Mouse (Mus musculus): Measurements from ENCODE around the gene Bcorl1. TPM values are rescaled to one million over a fixed set of nuclear protein-coding genes. Genes with fewer than 3 reads are reported as not detected.

The Bcorl1 gene
- polyA plus RNA-seq, 1 experiment: 27.3 TPM

- no peak for TF ChIP-seq POLR2A (IDR thresholded peaks at IDR 0.05; ENCODE audit: borderline replicate concordance, control insufficient read depth, low read depth, low read length)
- TF ChIP-seq CTCF (IDR thresholded peaks at IDR 0.05; ENCODE audit: control insufficient read depth, insufficient read depth, low read length): no peak
- H3K4me3 ChIP-seq (replicated peaks; ENCODE audit: control insufficient read depth, low read depth, low read length): no peak overlapping the region
- 12% methylated on average over 34 of the region's 35 CpGs for WGBS
- no peak overlapping the region for H3K27ac ChIP-seq (ENCODE audit: control insufficient read depth, insufficient read depth, low read depth, low read length, poor library complexity)
- H3K4me1 ChIP-seq (ENCODE audit: control insufficient read depth, insufficient read depth, low read length): no peaks in the 10 kb centered on the region
Measured at GRCm38 (mm10) chrX:48340441-48341049, 613 bp upstream of the Bcorl1 start.

DNA sequence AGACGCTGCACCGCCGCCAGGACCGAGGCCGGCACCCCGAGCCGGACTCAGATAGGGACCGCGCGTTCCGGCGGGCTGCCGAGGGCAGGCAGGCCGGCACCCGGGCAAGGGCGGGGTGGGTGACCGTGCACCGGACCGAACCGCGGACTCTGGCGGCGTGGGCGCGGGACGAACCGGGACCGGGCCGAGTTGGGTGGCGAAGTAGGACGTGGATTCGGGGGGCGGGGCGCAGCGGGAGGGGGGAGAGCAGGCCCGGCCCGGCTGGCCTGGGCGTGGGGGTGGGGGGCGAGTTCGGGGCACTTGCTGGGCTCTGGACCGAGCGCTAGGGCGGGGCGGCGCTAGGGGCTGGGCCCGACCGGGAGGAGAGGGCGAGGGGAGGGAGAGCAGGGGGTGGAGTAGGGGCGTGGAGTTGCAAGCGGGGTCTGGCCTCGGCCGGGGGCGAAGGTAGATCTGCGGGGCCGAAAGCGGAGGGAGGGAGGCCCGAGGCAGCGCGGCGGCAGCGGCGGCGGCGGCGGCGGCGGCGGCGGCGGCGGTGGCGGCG is 533 bp downstream of the Bcorl1 start:
- no peak for TF ChIP-seq POLR2A (IDR thresholded peaks at IDR 0.05; ENCODE audit: borderline replicate concordance, control insufficient read depth, low read depth, low read length)
- TF ChIP-seq CTCF (IDR thresholded peaks at IDR 0.05; ENCODE audit: control insufficient read depth, insufficient read depth, low read length): no peak
- Histone ChIP-seq H3K4me1 (ENCODE audit: control insufficient read depth, insufficient read depth, low read length) (no peaks in the 10 kb centered on the region), H3K4me3 (replicated peaks; ENCODE audit: control insufficient read depth, low read depth, low read length) (peak overlapping the region; percentile 81), H3K27ac (ENCODE audit: control insufficient read depth, insufficient read depth, low read depth, low read length, poor library complexity) (peak overlapping the region; percentile 58; the same call in 1 of the 2 replicates)
- 14% methylated on average over 53 of the region's 73 CpGs for WGBS

DNA sequence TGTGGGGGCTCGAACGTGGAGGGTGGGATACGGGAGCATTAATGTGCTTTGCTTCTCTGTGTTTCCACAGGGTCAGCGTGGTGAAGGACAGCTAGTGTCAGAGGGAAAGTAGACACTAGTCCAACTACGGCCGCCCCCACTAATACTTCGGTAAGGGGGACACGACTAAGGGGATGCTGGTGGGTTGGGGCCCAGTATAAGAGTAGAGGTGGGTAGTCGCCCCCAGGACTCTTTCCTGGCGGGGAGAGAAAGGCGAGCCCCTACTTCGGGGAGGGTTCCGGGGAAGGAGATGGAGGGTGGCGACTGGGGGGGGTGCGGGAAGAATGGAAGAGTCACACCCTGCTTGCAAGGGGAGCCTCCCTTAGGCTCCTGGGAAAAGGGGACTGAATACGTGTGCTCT is 1.6 kb downstream of the Bcorl1 start:
- 17% methylated on average over 16 of the region's 16 CpGs for WGBS
- no peak overlapping the region for H3K27ac ChIP-seq (ENCODE audit: control insufficient read depth, insufficient read depth, low read depth, low read length, poor library complexity)
- H3K4me3 ChIP-seq (replicated peaks; ENCODE audit: control insufficient read depth, low read depth, low read length): peak overlapping the region; percentile 84
- TF ChIP-seq CTCF (IDR thresholded peaks at IDR 0.05; ENCODE audit: control insufficient read depth, insufficient read depth, low read length) (no peak), POLR2A (IDR thresholded peaks at IDR 0.05; ENCODE audit: borderline replicate concordance, control insufficient read depth, low read depth, low read length) (no peak)
- no peaks in the 10 kb centered on the region for H3K4me1 ChIP-seq (ENCODE audit: control insufficient read depth, insufficient read depth, low read length)

- Histone ChIP-seq H3K4me3 (replicated peaks; ENCODE audit: control insufficient read depth, low read depth, low read length) (peak overlapping the region; percentile 84), H3K4me1 (ENCODE audit: control insufficient read depth, insufficient read depth, low read length) (no peaks in the 10 kb centered on the region), H3K27ac (ENCODE audit: control insufficient read depth, insufficient read depth, low read depth, low read length, poor library complexity) (peak overlapping the region; percentile 81)
- WGBS: 11% methylated on average over 31 of the region's 36 CpGs
- TF ChIP-seq POLR2A (IDR thresholded peaks at IDR 0.05; ENCODE audit: borderline replicate concordance, control insufficient read depth, low read depth, low read length) (peak; percentile 91), CTCF (IDR thresholded peaks at IDR 0.05; ENCODE audit: control insufficient read depth, insufficient read depth, low read length) (no peak)
Measured at GRCm38 (mm10) chrX:48343461-48343952, 2.3 kb downstream of the Bcorl1 start.

GRCm38 (mm10) chrX:48343966-48344642 is 2.9 kb downstream of the Bcorl1 start:
- TF ChIP-seq CTCF (IDR thresholded peaks at IDR 0.05; ENCODE audit: control insufficient read depth, insufficient read depth, low read length) (no peak), POLR2A (IDR thresholded peaks at IDR 0.05; ENCODE audit: borderline replicate concordance, control insufficient read depth, low read depth, low read length) (no peak)
- Histone ChIP-seq H3K4me1 (ENCODE audit: control insufficient read depth, insufficient read depth, low read length) (no peaks in the 10 kb centered on the region), H3K27ac (ENCODE audit: control insufficient read depth, insufficient read depth, low read depth, low read length, poor library complexity) (peak overlapping the region; percentile 81), H3K4me3 (replicated peaks; ENCODE audit: control insufficient read depth, low read depth, low read length) (peak overlapping the region; percentile 84)
- WGBS: 7% methylated on average over 30 of the region's 30 CpGs

DNA sequence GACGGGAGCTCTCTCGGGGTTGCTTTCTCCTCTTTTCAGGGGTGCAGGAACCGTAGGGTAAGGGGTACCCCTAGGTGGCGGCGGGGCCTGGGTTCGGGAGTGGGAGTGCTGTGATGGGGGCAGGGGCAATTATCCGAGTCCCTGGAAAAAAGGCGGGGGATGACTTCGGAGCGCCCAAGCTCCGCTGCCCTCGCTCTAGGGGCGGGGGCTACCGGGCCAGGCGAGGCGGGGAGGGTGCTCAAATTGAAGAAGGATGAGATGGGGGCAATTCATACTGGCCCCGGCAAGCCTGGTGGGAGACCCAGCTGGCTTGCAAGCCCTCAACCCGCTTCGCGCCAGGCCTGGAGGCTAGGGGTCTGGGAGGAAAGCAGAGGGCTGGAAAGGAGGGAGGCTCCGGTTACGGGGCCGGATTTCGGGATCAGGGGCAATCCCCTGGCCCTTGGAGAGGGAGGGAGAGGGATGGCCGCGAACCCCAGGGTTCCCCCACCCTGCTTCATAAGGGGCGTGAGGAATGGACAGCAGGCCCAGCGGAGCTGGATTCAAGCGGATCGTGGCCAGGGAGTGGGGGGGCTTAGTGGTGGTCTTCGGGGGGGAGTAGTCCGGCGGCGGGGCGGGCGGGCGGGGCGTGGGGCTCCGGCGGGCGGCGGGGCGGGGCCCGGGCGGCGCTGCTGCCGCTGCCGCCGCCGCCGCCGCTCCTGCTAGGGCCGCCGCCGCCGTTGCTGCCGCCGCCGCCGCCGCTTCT is 3.7 kb downstream of the Bcorl1 start:
- Histone ChIP-seq H3K4me1 (ENCODE audit: control insufficient read depth, insufficient read depth, low read length) (no peaks in the 10 kb centered on the region), H3K27ac (ENCODE audit: control insufficient read depth, insufficient read depth, low read depth, low read length, poor library complexity) (peak overlapping the region; percentile 9; the same call in 1 of the 2 replicates), H3K4me3 (replicated peaks; ENCODE audit: control insufficient read depth, low read depth, low read length) (peak overlapping the region; percentile 84)
- 7% methylated on average over 52 of the region's 61 CpGs for WGBS
- TF ChIP-seq POLR2A (IDR thresholded peaks at IDR 0.05; ENCODE audit: borderline replicate concordance, control insufficient read depth, low read depth, low read length): no peak
- no peak for TF ChIP-seq CTCF (IDR thresholded peaks at IDR 0.05; ENCODE audit: control insufficient read depth, insufficient read depth, low read length)

GRCm38 (mm10) chrX:48345385-48345932 is 4.3 kb downstream of the Bcorl1 start:
- no peak overlapping the region for H3K27ac ChIP-seq (ENCODE audit: control insufficient read depth, insufficient read depth, low read depth, low read length, poor library complexity)
- TF ChIP-seq POLR2A (IDR thresholded peaks at IDR 0.05; ENCODE audit: borderline replicate concordance, control insufficient read depth, low read depth, low read length) (no peak), CTCF (IDR thresholded peaks at IDR 0.05; ENCODE audit: control insufficient read depth, insufficient read depth, low read length) (no peak)
- 14% methylated on average over 34 of the region's 45 CpGs for WGBS
- H3K4me1 ChIP-seq (ENCODE audit: control insufficient read depth, insufficient read depth, low read length): no peaks in the 10 kb centered on the region
- peak overlapping the region; percentile 62 for H3K4me3 ChIP-seq (replicated peaks; ENCODE audit: control insufficient read depth, low read depth, low read length)
